Mouse (Mus musculus) B cell, adult 2 months (primary cell): ENCODE measurements around the gene Car5a.

ENCODE experiments used
- DNase-seq, 2 experiments: peaks; one replicate each; pipeline ENCODE4 v3.0.0; 2022

The Car5a gene

DNA sequence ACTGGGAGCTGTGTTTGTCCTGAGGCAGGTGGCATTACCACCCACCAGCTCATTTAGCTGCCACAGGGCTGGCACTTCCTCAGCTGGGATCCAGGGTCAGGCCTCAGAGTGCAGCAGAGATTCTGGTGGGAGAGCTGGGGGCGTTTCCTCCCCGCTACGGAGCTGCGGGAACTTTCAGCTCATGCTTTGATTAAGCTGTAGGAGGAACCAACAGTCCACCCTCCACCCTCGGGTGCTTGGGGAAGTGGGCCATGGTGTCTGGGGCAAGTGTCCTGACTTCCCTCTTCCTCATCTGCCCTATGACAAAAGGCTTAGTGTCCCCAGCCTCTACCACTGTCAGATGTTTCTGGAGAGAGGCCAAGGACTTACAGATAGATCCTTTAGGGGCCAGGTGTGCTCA is 67.5 kb downstream of the Car5a start:
- DNase-seq = no peak

DNA sequence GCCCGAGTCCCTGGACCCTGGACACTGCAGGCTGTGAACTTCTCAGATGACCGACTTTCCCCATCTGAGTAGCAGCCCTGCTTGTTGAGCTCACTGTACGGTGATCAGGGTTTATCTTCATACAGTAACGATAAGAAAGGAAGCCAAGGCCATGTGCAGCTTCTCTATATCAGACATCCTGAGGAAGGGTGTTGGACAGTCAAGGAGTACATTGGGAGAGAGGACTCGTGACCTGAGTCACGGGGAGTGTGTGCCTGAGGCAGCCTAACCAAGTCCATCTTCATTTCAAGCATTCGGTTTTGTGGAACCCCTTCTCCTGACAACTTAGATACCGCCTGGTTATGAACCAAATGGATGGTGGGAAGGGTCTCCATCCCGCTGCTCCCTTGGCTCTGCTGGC is 69.2 kb downstream of the Car5a start:
- DNase-seq = no peak

DNA sequence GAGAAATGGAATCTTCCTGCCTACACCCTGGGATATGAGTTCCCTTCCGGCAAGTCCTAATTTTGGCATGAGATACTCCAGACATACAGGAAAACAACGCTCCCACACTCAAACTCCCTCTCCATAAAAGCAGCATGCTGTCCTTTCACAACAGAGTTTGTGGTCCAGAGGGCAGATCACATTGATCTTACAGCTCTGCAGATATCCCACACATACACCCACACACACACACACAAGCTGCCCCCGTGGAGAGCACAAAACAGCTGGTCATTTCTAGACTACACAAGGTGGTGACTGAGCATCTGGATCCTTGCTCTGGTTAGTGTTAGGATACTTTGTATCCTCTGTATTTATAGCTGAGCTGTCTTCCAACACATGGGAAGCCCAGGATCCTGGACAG is 69.7 kb downstream of the Car5a start:
- DNase-seq = no peak

DNA sequence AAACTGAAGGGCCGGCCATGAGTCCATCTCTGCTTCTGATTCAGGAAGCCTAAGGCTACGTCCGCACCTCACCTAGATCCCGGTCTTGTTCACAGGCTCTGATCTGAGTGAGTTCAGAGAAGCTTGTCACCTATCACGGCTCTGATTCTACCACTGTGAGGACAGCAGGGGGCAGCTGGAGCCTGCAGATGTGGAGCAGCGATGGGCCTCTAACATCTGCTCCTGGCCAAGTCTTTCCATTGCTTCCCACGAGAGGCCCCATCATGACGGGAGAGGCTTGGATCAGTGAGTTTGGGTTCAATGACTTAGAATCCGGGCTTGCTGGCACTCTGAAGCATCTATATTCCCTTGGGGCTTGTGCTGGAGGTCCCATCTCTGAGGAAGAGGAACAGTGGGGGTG is 70.7 kb downstream of the Car5a start:
- peak; percentile 13 to 21 for DNase-seq

DNA sequence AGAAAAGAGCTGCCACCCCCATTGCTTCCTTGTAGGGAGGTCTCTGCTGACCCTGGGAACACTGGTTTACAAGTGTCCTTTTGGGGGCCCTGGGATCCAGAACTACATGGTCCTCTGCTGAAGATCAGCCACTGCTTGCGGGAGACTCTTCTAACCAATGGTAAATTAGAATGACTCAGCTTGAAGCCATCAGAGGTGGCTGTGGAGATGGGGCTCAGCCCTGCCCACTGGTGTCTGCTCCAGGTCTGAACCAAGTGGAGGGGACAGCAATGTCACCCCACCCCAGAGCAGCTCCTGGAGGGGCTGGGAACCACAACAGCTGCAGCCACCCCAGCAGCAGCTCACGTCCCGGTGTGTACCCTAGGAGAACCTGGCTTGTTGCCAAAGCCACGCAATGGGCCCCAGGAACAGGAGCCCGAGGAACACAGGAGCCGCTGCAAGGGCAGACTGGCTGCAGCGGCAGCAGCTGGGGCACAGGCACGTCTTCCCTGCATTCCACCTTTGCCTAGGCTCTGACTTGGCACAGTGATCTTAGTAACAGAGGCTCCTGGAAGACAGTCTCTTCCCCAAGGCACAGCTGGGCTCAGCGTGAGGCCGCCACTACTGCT is 72.8 kb downstream of the Car5a start:
- no peak for DNase-seq

DNA sequence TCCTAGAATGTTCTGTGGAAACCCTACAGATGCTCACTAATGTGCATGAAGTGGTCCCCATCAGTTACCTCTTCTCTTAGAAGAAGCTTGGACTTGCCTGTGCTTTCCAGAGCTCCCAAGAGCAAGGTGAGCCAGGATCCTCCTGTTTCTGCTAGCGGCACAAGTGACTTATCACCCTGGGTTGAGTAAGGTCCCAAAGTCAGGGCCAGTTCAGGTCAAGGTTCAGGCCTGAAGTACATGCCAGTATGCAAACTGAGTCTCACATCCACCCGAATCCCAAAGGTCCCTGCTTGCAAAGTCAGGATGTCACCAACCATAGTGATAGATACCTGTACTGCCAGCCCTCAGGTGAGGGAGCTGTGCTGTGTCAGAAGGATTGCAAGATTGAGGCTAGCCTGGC is 74.5 kb downstream of the Car5a start:
- DNase-seq = no peak

DNA sequence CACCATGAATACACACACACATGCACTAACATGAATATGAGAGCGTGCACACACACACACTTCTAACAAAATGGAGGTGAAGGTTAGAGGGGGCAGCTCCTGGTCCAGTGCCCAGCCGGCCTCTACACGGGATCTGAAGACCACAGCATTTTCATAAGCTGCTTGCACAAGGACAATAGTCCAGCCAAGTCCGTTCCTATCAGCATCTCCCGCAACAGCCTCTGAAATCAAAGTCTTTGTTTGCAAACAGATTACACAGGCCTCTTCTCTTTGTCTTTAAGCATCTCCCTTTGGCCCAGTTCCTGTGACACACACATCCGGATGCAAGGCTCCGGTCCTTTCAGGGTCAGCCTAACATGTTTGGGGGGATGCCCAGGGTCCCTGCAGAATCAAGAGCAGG is 75.8 kb downstream of the Car5a start:
- no peak for DNase-seq

DNA sequence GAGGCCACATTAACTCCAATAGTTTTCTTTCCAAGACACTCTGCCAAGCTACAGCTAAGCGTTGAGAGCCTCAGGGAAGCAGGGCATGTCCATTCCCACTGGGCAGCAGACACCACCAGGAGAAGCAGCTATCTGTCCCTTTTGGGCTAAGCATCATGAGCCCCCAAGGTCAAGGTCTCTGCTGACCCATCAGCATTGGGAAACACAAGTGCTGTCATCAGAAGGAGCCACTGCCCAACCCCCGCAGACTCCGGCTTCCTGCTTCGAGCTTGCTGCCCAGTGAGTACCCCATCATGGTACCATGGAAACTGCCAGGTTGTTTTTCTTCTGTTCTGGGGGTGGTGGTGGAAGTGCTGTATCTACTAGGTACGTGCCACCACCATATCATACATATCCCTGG is 76.5 kb downstream of the Car5a start:
- no peak for DNase-seq
